25 mouse cellular contexts compared by ENCODE assay signal in the genomic region with DNA sequence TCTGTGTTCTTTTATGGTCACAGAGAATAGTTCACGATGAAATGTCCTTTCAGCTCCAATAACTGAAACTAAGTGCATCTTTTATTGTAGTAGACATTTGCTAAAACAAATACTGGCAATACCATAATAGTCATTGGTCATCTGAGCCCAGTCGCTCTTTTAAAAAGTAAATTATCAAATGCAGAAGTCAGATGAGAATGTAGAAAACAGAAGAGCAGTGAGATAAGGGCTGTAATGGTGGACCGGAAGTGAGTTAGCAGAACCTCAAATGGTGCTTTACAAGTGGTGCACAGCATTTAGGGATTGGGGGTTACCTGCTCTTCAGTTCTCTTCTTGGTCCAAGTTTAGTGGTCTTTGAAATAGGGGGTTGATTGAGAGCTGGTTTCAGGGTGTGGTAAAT.
DNase-seq lines count a peak whose midpoint lies in the region; ATAC-seq and TF ChIP-seq lines count a peak whose summit lies in the region.
"Had no signal": no experiment of that assay in that cellular context is flagged by ENCODE, and none has a peak within 500 bp of the region (broad histone marks: within the 10 kb centered on the region; RNA-seq: fewer than 3 reads in every experiment).

No protein-coding gene starts in this region.

- peaks cover 16% of the 10 kb centered on the region for H3K36me3 ChIP-seq in G1E (replicated peaks)
- H3K36me3 ChIP-seq: embryonic facial prominence, embryonic 10.5 days; heart, embryonic 13.5 days; hindbrain, embryonic 13.5 days had no signal

- ATAC-seq in G1E (ENCODE audit: extremely low read depth, insufficient number of reproducible peaks, low FRiP score, poor library complexity, severe bottlenecking) = peak; percentile 94
- ATAC-seq in hematopoietic stem cell, adult 5-6 weeks (replicated peaks in 1 of 2; ENCODE audit: insufficient read depth in 1 of 2, low FRiP score in 2 of 2, low TSS enrichment in 1 of 2, low read depth in 1 of 2, poor library complexity in 2 of 2, severe bottlenecking in 2 of 2) = peak; percentile 81 to 83
- peak; percentile 76 for ATAC-seq in megakaryocyte progenitor cell, adult 5-6 weeks (replicated peaks; ENCODE audit: poor library complexity)
- ATAC-seq: CD4-positive, CD25-positive, alpha-beta regulatory T cell, adult 4 months; forebrain, embryonic 13.5 days; forebrain, postnatal 0 days; hindbrain, postnatal 0 days had no signal

- DNase-seq in G1E (ENCODE audit: low spot score) (peak; percentile 7), MEL-GATA-1-ER (ENCODE audit: extremely low read depth, low read depth) (peak; percentile 87)
- DNase-seq in kidney, adult 9 months = no peak
- DNase-seq in embryo, embryonic 10.5 days (ENCODE audit: low spot score) = no peak
- no peak for DNase-seq in spleen, postnatal 36 days (ENCODE audit: low spot score in 2 of 2)
- no peak for DNase-seq in left cerebral cortex, postnatal 36 days (ENCODE audit: low spot score in 2 of 2)
- DNase-seq: adrenal gland, adult 2 months; adrenal gland, postnatal 25 days; B cell, adult 2 months; cerebellum, adult 11 months; cerebellum, adult 9-10 months; cerebellum, postnatal 25 days; forebrain, postnatal 0 days; gastrocnemius, adult 2 months; gastrocnemius, postnatal 25 days; heart, adult 11 months; heart, postnatal 36 days had no signal

- no peaks in the 10 kb centered on the region for H3K9me3 ChIP-seq in G1E (replicated peaks)
- H3K9me3 ChIP-seq: embryonic facial prominence, embryonic 10.5 days; forebrain, embryonic 13.5 days; heart, embryonic 13.5 days; hindbrain, embryonic 13.5 days had no signal

- H3K4me1 ChIP-seq in G1E (ENCODE audit: insufficient read depth, low read depth, low read length) = peaks cover 19% of the 10 kb centered on the region
- H3K4me1 ChIP-seq: embryonic facial prominence, embryonic 10.5 days; forebrain, embryonic 13.5 days; hindbrain, embryonic 13.5 days had no signal

- no peak for TF ChIP-seq CTCF in G1E (IDR thresholded peaks at IDR 0.05; ENCODE audit: low read depth, low read length)

- intact Hi-C loops in left cerebral cortex, postnatal 36 days (cut with DNase I) = no loop called here

- H3K27me3 ChIP-seq in G1E (ENCODE audit: insufficient read depth, low read length) = no peaks in the 10 kb centered on the region
- H3K27me3 ChIP-seq: forebrain, embryonic 13.5 days; heart, embryonic 13.5 days; hindbrain, embryonic 13.5 days had no signal

- H3K4me3 ChIP-seq in G1E (ENCODE audit: low read depth, low read length) = no peak overlapping the region; the same call in 1 of the 2 replicates
- H3K4me3 ChIP-seq: embryonic facial prominence, embryonic 10.5 days; forebrain, embryonic 13.5 days; gastrocnemius, adult 2 months; heart, embryonic 13.5 days; hindbrain, embryonic 13.5 days had no signal

Comparison
In these comparisons a context has a peak if more than half of its experiments do, and no peak if none do; other contexts are left out.
1. DNase-seq: peak in G1E (single experiment) and MEL-GATA-1-ER (single experiment); none in kidney, adult 9 months (single experiment), embryo, embryonic 10.5 days (single experiment), spleen, postnatal 36 days (0 of 2) and left cerebral cortex, postnatal 36 days (0 of 2).
2. Peak in every context shown above with its lines, with median percentiles within 50 percentile points of each other: ATAC-seq.